Mouse (Mus musculus) brain, embryonic 14.5 days (tissue): ENCODE data around the gene Abcf3. TPM values are rescaled to one million over a fixed set of nuclear protein-coding genes. Genes with fewer than 3 reads are reported as not detected.

ENCODE experiments used
- DNase-seq: peaks from one replicate; pipeline ENCODE4 v3.0.0-alpha.2; 2011; ENCODE audit warnings: low read depth
- CTCF ChIP-seq: fragments of 200-500 bp; IDR thresholded peaks from 2 replicates; pipeline ENCODE4 v1.5.1; 2012; ENCODE audit warnings: inconsistent platforms, mild to moderate bottlenecking, moderate library complexity, borderline replicate concordance; ENCODE audit not compliant: insufficient read depth, insufficient read length; ENCODE audit errors: extremely low read depth
- POLR2A ChIP-seq: fragments of 200-500 bp; IDR thresholded peaks from 2 replicates; pipeline ENCODE4 v1.6.1; 2012; ENCODE audit warnings: mild to moderate bottlenecking, inconsistent platforms, borderline replicate concordance; ENCODE audit not compliant: poor library complexity, insufficient read depth, insufficient read length, severe bottlenecking; ENCODE audit errors: extremely low read depth
- polyA plus RNA-seq: library from polyadenylated mRNA; depleted of rRNA; stranded (reverse); fragments of >200 nt; gene quantifications from 2 replicates; pipeline ENCODE4 v1.2.3, GENCODE M21; 2012

The Abcf3 gene
- polyA plus RNA-seq, 1 experiment, result 67.5 TPM

DNA sequence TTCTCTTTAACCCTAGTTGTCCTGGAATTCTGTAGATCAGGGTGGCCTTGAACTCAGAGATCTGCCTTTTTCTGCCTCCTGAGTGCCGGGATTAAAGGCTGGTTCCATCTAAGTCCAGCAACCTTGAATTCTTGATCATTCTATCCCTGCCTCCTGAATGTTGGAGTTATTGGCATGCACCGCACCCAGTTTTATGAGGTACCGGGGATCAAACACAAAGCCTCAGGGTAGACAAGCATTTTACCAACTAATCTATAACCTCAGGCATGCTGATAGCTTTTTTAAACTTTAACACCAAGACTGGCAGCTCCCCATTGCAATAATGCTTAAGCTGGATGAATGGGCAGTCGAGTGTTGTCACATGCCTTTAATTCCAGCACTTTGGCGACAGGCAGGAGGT, 954 bp upstream of the Abcf3 start:
- TF ChIP-seq POLR2A (no peak), CTCF (no peak)
- no peak for DNase-seq

DNA sequence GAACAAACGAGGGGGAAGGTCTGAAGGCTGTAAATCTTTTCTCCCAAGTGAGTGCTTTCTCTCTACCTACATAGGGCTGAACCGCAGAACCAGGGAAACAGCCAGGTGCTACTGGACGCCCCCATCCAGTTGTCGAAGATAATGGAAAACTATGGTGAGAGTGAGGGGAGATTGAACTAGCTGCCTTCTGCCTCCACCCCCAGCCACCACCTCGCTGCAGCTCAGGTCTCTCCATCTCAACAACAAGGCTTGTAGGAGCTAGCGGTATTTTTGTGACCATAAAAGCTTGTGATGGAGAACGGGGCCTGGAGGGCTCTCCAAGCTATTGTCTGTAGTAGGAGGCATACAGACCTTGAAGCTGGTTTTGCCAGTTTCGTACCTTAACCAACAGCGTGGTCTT, 784 bp downstream of the Abcf3 start:
- TF ChIP-seq POLR2A (no peak), CTCF (no peak)
- DNase-seq, result no peak

DNA sequence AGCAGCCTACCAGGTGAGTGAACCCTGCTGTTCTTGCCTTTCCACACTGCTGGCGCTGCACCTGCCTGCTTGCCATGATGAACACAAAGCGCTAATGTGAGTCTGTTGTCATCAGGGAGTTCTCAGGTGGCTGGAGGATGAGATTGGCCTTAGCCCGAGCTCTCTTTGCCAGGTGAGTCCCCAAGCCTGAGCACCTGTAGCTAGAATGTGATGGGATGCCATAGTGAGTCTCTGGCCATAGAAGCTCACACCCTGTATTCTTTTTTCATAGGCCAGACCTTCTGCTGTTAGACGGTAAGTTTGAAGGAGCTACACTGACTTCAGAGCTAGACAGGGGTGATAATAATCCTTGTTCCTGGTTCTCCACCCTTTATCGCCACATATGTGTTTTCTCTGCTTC, 3.3 kb downstream of the Abcf3 start:
- TF ChIP-seq CTCF (no peak), POLR2A (no peak)

DNA sequence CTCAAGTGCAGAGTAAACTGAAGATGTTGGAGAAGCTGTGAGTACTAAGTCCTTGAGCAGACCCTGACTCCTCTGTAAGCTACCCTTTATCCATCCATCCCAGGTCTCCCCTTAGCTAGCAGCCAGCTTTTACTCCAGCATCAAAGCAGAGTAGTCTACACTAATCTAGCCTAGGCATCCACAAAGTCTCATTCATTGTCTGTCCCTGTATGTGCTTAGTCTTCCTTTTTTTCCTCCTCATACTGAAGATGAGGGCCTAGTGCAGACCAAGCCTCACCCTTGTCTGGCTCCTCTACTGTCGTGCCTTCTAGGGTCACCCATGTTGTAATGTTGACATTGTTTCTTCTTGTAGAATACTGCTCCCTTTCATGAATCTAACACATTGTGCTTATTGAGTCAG, 4.2 kb downstream of the Abcf3 start:
- no peak for DNase-seq
- TF ChIP-seq POLR2A (no peak), CTCF (no peak)

More for the DNA sequence above, 3.3 kb downstream of the Abcf3 start:
- DNase-seq, result no peak

DNA sequence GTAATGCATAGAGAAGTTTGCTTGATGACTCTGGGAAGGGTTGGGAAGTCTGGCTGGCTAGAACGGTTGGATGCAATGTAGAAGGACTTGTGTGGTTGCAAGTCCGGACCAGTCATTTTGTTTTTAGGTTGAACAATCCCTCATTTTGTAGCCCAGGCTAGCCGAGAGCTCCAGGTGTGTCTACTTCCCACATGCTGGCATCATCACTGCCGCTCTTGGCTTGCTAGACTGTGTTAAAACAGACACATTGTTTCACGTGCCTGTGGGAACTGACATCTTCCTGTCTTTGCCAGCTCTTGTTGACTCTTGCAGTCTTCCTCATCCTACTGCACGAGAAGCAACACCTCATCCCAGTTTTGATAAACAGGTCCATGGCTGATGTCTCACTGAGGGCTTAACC, 6.6 kb downstream of the Abcf3 start:
- no peak for DNase-seq
- TF ChIP-seq POLR2A (no peak), CTCF (no peak)

DNA sequence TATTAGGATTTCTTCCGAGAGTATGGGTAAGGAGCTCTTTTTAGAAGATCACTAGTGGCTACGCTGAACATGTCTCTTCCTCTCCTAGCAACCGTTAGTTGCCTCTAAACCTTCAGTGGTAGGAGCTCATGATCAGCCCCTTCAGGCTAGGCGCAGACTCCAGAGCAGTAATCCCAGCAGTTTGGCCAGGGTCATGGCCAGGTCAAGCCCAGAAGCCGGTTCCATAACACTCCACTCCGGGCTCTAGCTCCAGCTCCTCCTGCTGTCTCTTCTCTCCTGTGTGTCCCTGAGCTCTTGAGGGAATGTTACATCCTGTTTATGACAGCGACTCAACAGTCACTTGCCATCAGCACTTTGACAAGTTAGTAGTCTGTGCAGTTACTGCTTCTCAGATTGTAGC, 9.0 kb downstream of the Abcf3 start:
- no peak for TF ChIP-seq POLR2A
- TF ChIP-seq CTCF, result no peak
- DNase-seq, result no peak

DNA sequence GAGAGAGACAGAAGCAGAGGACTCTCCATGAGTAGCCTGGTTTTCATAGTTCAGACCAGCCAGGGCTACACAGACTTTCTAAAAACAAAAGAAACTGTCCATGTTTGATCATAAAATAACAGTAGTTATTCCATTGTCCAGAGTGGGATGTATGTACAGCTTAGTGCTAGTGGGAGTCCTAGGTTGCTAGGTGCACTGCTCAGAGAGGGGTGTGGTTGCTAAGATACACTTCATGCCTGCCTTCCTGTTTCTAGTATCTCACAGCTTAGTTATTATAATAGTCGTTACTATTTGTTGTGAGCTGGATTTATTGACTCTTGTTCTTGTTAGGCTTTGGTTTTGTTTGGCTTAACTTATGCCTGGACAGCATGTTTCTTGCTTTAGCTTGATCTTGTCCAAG, 16.7 kb downstream of the Abcf3 start:
- DNase-seq, result no peak
- no peak for TF ChIP-seq CTCF
- TF ChIP-seq POLR2A, result no peak

DNA sequence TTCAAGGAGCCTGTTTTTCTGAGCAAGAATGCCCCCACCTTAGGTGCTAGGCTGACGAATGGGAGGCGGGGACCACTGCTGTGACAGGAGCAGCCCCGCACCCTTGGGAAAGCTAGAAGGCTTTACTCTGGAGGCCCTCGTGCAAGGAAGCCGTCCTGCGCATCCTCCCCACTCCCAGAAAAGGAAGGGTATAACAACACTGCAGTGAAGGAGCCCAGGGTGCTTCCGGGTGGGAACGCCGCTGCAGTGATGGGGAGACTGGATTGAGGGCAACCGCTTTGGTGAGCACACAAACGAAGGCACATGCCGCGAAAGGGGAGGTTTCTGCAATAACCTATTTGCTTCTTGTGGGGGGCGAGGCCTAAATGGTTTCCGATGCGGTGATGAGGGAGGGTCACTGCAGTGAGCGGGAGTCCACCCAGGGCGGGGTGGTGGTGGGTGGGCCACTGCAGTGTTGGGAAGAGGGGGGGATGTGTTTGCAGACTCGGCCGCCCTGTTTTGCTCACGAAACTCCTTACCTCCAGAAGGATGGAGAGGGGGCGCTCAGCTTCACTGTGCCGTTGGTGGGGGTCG, 41.1 kb downstream of the Abcf3 start, which contains the start of gene Vwa5b2:
Gene Vwa5b2, plus strand, starts transcription at position 106 of the 573 bp plus-strand sequence.
- no peak for DNase-seq
- TF ChIP-seq POLR2A, result no peak
- no peak for TF ChIP-seq CTCF

DNA sequence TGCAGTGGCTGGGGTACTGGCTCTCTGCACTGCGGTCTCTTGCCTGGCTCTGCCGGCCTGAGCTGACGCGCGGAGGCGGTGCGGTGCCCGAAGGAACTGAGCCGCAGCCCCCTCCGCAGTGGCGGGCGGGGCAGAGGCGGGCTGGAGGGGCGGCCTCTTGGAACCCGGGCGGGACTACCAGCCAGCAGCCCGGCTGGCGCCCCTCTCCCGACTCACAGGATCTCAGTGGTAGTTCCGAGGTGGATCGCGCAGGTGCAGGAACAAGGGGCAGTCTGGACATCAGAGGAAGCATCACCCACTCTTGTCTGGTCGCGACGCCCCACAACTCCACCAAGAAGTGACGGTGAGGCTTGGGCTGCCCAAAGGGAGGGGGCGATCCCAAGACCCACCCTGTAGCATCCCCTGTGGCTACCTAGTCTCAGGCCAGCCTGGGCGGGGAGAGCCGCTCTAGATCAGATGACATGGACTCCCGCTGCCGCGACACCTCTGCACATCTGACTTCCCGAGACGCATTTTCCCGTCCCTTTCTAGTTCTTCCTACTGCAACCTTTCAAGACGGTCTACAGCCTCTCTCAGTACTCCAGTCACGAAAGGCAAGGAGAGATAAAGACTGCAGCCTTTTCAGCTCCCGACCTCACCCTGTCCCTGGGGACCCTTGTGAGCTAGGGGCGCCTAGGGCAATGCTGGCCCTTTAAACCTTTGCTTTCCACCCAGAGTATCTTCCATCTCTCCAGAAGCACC, 41.7 kb downstream of the Abcf3 start:
- DNase-seq, result peak; percentile 71
- TF ChIP-seq CTCF (no peak), POLR2A (no peak)

DNA sequence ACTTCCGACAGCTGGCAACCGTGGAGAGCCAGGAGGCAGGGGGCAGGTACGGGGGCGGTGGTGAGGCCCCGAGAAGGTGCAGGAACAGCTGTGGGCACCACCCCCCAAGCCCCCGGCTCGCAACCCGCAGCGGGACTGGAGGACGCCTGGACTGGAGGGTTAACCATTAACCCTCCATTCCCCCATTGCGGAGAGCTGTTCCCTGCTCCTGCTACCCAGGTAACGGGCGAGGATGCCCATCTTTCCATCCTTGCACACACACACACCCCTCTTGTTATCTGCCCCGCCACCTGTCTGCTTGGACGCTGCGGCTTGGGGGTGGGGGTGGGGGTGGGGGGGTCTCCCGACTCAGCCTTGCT, 42.3 kb downstream of the Abcf3 start:
- no peak for TF ChIP-seq CTCF
- no peak for TF ChIP-seq POLR2A
- DNase-seq, result no peak

DNA sequence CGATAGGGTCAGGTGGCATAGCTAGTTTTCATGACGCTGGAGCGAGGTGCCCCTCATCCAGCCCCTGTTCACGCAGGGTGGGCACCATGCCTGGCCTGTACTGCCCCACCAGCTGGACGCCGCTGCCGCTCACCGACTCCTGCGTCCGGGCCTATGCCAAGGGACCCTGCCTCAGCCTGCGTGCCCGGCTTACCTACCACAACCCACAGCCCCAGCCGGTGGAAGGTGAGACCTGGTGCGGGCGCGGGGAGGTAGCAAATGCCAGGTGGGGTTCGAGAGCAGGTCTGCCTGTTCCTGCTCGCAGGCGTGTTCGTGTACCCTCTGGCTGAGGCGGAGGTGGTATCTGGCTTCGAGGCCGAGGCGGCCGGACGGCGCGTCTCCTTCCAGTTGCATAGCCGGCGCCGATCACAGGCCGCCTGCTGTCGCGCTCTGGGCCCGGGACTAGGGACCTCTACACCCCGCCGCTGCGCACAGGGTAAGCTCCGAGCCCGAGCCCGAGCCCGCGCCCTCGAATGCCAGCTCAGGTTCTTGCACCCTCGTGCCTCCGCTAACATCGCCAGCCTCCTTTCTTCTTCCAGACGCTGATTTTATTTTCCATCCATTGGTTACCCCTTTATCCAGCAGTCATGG, 42.8 kb downstream of the Abcf3 start:
- no peak for TF ChIP-seq POLR2A
- no peak for TF ChIP-seq CTCF
- DNase-seq, result no peak
